Mouse (Mus musculus) right cerebral cortex, adult 2 months (tissue): ENCODE measurements at regions not wholly inside any gene's neighbourhood (a gene's known extent, or its start where the extent isn't known, plus 50 kb on each side); places are given as distances from the start of the nearest gene placed in this dataset.
A peak's percentile ranks its signal among the peaks of the same experiment; 100 is the strongest.

ENCODE experiments used
- DNase-seq, 2 experiments: peaks; one replicate each; pipeline ENCODE4 v3.0.0; 2021 to 2022; ENCODE audit warnings: low spot score in 2 of 2

DNA sequence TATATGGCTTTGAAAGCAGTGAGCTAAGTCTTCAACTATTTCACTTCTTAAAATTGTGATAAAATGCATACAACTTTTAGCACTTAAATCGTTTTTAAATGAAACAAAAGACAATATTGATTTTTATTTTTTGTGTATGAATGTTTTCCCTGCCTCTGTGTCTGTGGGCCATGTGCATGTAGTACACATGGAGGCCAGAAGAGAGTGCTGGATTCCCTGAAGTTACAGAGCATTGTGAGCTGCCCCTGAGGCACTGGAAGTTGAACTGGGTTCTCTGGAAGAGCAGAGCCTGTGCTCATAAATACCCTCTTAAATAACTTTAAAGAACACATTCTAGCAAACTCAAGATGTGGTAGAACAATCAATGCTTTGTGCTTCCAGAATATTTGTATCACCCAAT, 61.8 kb upstream of the Gm6812 start:
- DNase-seq: no peak

DNA sequence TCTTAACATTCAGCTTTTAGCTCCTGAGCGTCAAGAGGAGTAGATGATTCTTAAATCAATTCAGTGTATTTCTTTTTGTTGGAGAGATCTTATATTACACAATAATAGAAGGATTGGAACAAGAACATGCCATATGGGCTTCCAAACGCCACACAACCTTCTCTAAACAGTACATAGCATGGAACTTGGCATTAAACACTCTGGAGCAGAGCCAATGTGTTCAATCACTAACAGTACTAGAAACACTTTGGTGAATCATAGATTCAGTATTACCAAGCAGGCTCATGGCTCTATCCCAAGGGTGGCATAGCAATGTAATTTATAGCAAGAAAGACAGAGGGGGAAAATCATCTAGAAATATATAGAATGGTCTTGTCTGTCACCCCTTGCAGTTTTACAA, 60.4 kb upstream of the Gm6812 start:
- peak; percentile 5 to 15 for DNase-seq

DNA sequence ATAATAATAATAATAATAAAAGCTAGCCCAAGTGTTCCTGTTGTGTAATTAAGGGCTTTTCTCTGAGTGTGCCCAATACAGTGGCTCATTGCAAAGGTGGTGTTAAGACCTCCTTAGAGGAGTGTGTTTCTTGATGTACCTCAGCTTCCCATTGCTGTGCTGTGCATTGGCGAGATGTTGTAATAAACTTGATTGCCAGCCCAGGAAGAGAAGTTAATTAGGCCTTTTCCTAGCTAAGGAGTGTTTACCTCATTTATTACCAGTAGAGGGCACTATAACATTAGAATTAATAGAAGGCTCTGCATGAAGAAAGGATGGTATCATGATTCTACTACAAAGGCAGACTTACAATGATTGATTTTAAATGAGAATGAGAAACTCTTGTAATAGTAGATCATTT, 57.9 kb upstream of the Gm6812 start:
- DNase-seq: no peak

DNA sequence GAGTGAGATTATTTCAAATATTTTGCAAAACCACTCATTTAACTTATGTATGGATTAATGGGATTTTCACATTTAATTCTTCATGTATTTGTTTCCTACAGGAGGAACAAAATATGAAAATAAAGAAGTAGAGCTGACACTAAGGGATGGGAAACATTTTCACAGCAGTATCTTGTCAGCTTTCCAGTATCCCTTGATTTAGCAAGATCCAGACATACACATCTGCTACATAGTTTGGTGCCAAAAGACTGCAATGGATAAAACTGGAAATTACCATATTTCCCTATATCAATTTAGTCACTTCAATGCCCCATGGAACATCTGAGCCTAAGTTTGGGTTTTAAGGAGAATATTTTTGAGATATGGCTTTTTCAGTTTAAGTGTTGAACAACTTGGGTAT, 52.9 kb upstream of the Gm6812 start:
- no peak for DNase-seq
